Mouse (Mus musculus) heart, adult 9 months (tissue): ENCODE measurements around the gene Psmd9.

Source experiments
- DNase-seq, 2 experiments: peaks; one replicate each; pipeline ENCODE4 v3.0.0; 2022; ENCODE audit warnings: low spot score in 2 of 2

The Psmd9 gene

DNA sequence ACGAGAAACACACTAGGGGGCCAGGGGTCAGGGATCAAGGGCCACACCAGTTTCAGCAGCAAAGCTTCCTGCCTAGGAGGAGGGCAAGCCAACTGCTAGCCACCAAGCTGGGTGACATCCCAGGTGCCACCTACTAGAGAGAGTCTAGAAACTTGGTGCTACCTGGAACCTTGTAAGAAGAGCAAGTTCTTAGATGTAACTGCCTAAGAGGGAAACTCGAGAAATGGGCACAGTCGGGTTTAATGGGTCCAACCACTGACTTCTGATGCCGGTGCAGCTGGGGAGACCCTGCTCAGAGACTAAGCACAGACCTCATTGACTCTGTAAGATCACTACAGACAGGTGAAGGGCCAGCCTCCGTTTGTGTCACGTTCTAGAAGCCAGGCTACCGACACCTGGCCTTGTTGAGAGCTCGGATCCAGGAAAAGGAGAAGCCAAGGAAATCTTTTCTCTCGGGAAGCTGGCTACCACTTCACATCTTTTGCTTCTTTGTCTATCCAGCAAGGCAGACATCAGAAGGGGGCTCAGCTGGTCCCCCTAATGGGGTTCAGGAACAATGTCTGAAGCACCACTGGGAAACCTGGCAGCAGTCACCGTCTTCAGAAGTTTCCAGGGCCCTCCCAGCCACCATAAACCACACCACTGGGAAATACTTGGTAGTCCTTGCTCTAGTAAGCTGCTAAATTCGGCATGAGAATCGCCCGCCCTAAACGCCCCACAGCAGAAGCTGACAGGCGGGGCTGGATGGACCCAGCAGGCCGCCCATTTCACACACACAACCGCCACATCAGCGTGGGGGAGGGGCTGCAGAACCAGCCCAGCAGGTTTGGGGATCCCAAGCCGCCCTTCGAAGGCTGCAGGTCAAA, 31.9 kb upstream of the Psmd9 start:
- peak; percentile 92 to 93 for DNase-seq

DNA sequence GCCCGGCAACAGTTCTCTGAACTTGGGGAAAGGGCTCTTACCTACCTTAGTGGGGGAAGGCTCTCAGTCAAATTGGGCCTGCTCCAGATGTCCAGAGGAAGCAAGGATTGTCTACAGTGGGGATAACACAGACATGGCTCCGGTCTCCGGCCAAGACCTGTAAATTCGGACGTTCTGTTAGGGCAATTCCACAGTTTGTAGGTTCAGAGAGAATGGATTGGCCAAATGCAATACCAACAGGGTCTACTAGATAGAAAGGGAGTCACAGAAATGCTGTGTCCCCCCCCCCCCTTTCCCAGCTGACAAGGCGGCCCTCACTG, 31.3 kb upstream of the Psmd9 start:
- DNase-seq, result no peak

DNA sequence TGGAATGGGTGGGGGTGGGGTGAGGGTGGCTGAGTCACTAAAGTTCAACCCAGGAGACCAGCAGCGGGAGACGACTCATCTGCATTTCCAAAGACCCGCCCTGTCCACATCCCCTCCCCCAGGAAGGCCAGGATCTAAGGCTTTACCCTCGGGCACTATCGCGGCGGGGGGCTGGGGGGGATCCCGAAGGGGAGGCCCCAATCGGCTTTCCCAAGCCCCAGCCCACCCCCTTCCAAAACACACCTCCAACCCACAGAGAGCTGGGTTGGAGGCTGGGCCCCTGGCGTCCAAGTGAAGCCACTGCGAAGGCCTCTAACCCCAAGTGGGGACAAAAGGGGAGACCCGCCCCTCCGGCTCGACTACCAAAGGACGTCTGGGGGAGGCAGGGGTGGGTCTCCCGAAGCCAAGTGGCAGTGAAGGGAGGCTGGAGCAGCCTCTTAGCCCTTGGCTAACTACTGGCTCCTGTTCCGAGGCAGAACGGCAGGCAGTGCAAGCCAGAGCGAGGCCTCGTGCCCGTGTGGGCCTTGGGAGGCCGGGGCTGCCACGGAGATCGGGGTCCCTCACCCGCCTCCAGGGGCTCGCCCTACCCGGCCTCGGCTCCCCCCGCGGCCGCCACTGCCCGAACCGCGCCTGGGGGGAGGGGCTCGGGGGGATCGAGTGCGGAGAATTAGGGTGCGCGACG, 30.8 kb upstream of the Psmd9 start:
- peak; percentile 86 to 88 for DNase-seq

DNA sequence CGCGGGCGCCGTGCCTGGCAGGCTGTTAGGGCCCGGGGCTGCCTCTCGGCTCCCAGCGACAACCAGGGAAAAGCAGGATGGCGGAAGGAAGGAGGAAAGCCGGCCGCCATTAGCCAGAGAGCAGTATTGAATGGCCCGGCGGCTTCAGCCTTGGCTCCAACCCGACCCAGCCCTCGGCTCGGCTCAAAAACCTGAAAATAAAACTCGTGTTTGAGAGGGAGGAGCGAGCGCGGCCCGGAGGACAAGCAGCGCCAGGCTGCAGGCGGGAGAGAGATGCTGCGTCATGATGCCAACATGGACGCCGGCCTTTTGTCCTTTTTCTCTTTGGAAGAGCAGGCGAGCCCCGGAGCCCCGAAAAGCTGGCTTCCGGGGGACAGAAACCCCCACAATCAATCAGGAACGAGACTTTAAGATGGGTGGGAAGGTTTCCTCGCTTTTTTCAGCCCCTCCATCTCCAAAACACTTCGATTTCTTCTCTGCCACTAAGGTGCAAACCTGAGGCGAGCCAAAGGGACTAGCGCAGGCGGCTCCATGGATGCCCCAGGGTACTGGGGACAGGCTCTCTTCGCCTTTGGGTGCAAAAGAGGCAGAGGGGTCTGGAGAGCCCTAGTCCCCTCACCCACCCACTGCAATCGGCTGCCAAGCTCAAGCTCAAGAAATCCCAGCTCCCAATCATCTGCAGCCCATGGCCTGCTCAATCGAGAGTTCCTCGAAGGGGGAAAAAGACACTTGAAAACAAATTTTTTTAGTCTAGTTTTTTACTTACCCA, 30.1 kb upstream of the Psmd9 start:
- DNase-seq, result peak; percentile 87 to 90

DNA sequence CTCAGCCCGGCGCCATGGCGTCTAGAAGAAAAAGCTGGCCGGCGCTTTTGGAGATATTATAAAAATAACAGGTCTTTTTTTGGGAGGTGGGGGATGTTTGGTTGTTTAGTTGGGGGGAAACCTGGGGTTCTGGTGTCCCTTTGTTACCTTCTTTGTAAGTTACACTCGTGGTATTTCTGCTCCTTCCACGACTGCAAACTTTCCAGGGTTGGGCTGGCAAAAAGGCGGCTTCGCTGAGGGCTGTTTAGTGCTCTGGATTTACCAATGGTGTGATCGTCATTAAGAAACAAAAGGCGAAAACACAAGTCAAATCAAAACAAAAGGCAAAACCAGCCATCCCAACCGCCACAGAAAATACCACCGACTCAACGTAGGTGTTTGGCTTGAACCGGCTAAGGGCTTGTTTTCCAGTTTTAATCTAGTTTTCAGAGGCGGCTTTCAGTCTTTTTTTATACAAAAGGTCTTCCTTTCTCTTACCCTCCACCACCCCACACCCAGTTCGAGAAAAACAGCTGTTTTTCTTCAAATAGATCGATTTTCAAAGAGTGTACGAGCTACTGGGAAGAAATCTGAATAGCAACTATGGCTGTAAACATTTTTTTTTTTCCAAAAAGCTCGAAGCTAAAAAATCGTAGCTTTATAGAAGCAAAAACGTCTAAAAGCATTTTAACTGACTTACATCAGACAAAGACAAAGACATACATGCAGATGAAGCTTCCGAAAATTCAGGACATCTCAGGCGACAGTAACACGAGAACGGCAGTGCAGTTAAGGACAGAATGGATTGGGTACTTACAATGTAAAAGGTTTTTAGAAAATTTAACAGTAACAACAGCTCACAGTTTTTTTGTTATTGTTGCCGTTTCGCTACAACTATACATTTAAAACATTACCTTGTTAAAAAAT, 29.2 kb upstream of the Psmd9 start:
- peak in 1 of 2 experiments; percentile 35 for DNase-seq

DNA sequence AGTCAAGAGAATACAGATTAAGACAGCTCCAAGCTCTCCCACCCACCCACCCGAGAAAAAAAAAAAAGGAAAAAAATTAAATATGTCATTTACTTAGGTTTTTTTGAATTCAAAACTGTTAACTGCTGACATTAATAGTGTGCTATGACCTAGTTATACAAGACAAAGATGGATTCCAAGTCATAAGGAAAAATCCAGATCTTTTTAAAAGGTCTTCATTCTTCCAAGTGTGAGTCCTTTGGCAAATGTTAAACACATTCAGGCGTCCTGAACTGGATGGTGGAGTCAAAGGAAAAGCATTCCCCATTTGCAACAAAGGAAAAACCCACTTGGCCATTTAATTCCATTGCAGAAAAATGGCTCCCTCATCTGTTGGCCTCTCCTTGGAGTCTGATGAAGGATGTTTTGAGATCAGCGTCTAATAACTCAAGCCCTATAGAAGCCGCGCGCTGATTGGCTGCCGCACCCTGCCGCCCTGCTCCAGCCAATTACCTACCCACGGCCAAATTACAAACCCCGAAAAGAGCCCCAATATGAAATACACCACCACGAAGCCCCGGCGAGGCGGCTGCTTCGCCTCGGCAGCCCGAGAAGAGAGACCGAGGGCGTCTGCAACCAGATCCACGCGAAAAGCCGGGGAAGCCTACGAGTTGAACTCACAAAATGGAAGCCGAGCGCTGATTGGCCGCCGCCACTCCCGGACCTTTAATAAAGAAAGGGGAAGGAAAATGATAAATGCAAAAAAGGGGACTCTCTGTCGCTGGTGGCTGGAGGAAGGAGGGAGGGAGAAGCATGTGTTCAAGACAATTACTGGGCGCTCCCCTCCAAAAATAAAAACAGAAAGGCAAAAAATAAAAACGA, 28.3 kb upstream of the Psmd9 start:
- peak; percentile 97 to 98 for DNase-seq

DNA sequence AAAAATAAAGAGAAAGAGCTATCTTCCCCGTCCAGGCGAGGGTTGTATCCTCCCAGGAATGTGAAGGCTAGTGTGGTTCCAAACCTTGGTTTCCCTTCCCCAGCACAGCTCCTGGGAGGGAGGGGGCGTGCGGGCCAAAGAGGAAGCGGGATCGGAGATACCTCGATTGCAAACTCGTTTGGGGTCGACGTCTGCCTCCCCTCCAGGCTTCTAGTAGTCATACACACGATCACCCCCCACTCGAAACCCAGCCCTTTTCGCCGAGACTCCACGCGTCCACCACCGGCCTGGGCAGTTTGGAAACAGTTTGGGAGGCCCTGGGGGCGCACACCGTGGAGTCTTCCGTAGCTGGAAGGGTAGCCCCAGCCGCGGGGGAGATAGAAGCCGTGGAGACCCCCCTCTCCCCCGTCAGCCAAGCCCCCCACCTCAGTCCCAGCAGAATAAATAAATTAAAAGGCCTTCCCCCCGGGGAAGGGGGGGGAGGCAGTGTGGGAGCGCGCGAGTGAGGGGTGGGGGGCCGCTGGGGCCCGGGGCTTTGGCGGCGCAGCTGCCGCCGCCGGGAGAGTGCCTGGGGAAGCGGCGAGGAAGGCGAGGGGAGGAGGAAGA, 27.6 kb upstream of the Psmd9 start:
- DNase-seq, result no peak

DNA sequence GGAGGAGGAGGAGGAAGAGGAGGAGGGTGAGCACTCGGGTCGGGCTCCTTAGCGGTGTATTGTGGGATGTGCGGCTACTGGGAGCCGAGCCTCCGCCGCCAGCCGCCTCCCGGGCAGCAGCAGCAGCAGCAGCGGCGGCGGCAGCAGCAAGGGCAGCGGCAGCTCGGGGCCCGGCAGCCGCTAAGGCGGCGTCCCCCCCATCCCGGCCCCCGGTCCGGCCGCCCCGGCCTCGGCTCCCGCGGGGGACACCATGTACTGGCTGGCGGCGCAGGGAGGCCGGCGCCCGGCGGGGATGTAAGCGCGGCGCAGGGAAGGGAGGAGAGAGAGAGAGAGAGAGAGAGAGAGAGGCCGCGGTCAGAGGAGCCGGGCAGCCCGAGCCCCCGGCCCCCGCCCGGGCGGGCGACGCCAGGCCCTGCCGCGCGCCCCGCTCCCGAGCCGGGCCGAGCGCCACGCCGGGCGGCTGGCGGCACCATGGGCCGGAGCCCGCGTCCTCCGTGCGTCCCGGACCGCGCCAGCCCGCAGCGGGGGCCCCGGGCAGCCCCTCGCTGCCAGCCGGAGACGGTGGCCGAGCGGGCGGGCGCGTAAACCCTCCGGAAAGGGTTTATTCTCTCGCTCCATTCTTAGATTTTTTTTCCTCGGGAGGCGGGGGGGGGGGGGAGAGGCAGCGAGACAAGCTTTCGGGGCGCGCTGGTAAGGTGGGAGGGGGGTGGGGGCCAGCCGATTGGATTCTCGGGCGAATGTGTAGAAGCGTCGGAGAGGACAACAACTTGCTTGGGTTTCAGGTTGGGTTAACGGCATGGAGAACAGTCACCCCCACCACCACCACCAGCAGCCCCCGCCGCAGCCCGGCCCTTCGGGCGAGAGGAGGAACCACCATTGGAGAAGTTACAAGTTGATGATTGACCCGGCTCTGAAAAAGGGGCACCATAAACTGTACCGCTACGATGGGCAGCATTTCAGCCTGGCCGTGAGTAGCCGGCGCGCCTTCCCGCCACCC, 26.8 kb upstream of the Psmd9 start, which contains the start of gene Setd1b:
Setd1b (plus strand) TSS at position 33 of the 997 bp plus-strand sequence.
- DNase-seq, result peak; percentile 62 to 65

DNA sequence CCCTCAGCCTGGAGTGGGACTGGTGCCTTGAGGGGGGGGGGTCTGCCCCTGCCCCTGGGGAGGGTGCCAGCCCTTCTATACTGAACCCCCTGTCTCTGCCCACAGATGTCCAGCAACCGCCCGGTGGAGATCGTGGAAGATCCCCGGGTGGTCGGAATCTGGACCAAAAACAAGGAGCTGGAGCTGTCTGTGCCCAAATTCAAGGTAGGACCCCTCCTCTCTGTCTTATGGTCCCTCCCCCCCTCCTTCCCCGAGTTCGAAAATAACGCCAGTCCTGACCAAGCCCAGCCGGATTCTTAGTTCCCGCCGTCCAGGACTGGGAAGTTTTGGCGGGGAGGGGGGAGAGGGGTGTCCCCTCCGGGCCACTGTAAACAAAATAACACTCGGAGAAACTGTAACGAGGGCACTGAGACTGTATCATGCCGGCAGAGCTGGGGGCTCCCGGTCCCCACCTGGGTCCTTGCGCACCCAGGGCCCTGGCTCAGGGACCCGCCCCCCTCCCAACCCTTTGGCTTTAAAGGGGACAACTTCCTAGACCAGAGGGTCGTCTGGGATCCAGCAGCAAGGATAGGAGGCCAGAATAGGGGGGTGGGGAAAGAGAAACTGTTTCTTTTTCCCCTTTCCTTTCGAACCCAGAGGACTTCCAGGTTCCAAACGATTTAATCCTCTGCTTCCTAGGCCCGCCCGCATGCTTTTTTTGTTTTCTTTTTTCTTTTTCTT, 25.8 kb upstream of the Psmd9 start:
- DNase-seq, result peak; percentile 37 to 45

DNA sequence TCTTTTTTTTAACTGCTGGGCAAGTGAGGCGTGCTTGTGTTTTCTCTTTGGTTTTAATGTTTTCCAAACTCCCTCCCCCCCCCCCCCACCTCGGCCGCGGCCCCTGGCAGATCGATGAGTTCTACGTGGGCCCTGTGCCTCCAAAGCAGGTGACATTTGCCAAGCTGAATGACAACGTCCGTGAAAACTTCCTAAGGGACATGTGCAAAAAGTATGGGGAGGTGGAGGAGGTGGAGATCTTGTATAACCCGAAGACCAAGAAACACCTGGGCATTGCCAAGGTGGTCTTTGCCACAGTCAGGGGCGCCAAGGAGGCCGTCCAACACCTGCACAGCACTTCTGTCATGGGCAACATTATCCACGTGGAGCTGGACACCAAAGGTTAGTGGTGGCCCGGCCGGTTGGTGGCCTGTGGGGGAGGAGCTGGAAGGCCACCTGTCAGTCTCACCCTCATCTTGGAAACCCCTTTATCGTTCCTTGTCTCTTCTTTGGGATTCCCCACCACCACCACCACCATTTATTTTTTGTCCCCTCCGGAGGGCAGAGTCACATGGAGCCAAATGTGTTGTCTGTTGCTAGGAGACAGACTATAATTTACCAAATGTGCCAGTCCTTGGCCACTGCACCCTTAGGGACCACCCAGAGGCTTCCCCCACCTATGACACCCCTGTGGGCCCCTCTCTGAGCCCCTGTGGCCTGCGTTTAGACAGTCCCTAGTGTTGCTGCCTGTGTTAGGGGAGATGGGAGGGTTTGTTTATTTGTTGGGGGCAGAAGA, 25.1 kb upstream of the Psmd9 start:
- DNase-seq, result peak in 1 of 2 experiments; percentile 18

DNA sequence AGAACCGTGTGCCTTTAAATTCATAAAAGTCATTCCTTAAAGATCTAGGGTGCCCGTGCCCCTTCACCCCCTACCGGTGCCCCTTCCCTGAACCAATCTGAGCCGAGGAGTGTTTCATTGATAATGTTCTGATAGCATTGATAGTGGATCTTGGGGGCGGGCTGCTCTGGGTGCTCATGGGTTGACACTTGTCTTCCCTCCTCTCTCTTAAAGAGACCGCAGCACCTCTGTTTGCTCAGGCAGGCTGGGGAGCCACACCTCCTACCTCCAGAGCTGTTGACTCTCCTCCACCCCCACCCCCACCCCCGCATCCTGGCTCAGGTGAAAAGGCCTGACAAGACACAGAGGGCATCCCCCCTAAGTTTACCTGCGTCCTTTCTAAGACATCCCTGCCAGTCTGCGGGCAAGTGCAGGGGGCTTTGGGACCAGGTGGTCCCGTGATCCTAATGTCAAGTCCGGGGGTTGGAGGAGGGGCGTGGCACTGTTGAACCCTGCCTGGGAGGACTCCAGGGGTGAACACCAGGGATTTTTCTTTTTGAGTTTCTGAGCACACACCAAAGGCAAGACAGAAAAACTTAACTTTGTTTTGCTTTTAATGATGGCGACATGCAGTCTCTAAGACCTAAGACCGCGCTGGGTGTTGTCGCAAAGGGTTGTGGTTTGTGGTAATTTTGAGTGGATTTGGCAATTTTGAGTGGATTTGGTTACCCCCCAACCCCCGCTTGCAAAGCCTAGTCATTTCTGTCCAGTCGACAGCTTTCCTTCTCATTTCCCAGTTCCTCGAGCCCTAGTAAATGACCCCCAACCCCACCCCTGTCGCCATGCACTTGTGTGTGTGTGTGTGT, 24.2 kb upstream of the Psmd9 start:
- DNase-seq, result no peak

DNA sequence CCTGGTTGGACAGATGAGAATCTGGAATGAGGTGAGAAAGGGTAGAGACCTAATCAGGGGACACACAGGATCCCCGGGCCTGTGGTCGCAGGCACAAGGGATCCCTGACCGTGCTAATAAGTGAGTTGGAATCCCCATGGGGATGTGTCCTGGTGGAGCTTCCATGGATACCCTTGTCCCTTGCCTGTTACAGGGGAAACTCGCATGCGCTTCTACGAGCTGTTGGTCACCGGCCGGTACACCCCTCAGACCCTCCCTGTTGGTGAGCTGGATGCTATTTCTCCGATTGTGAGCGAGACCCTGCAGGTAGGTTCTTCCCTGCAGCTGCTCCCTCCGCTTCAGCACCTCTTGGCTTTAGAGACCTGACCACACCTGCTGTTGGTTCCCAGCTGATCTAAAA, 22.9 kb upstream of the Psmd9 start:
- DNase-seq, result no peak

DNA sequence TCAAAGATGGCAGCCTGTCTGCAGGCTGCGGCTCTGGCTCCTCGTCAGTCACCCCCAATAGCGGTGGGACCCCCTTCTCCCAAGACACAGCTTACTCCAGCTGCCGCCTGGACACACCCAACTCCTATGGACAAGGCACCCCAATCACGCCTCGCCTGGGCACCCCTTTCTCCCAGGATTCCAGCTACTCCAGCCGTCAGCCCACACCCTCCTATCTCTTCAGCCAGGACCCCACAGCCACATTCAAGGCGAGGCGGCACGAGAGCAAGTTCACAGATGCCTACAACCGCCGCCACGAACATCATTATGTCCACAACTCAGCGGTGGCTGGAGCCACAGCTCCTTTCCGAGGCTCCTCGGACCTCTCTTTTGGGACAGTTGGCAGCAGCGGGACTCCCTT, 21.6 kb upstream of the Psmd9 start:
- DNase-seq, result no peak

DNA sequence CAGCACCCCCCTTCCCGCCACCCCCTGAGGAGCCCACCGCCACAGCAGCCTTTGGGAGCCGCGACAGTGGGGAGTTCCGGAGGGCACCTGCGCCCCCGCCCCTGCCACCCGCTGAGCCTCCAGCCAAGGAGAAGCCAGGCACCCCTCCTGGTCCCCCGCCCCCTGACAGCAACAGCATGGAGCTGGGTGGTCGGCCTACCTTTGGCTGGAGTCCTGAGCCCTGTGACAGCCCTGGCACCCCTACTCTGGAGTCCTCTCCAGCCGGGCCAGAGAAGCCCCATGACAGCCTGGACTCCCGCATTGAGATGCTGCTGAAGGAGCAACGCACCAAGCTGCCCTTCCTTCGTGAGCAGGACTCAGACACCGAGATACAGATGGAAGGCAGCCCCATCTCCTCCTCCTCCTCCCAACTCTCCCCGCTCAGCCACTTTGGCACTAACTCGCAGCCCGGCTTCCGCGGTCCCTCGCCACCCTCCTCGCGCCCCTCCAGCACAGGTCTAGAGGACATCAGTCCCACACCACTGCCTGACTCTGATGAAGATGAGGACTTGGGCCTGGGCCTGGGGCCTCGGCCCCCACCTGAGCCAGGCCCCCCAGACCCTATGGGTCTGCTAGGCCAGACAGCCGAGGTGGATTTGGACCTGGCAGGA, 21.0 kb upstream of the Psmd9 start:
- DNase-seq, result no peak

DNA sequence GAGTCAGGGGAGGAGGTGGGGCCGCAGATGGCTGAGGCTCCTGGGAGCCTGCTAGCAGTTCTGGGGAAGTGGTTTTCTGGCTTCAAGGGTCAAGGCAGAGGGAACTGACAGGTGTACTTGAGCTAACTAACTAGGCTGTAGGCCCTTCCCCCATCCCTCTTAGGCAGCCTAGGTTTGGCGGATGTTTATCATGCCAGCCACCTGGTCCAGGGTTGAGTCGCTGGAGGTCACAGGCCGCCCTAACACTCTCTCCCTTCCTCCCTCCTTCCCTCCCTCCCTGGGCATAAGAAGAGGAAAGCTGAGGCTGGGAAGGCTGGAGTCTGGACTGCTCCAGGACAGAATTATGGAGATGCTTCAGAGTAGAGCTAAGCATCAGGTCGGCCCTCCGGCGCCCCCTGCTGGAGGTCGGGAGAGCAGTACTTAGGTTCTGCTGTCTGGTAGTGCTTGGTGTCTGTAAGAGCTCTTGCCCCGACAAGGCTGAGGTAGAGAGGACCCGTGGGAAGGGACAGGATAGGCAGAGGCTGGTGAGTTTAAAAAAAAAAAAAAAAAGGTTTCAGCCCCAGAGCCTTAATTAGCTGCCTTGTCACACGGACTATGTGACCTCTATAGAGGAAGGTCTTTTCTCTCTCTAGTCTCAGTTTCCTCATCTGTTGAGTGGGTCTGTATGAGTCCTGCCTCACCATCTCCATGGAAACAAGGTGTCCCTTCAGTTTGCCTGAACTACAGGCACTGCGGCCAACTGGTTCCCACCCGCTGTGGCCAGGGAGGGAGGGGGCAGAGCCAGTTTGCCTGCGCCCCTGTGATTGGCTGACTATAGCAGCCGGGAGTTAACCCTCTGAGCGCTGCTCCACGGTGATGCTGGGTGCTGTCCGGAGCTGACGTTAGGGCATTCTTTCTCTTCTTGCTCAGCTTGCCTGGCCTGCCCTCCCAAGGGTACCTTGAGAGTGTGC, 19.5 kb upstream of the Psmd9 start:
- DNase-seq, result peak; percentile 74 to 88
